Mouse (Mus musculus): ENCODE results near the gene Fbxo3. TPM values are rescaled to one million over a fixed set of nuclear protein-coding genes. Genes with fewer than 3 reads are reported as not detected.
A peak's percentile ranks its signal among the peaks of the same experiment; 100 is the strongest.
"Not testable (repeated sequence)": the region's sequence is repeated elsewhere in the genome, so short reads cannot be mapped to it uniquely, and the experiment has no call there.

Fbxo3 gene
- 60.1 and 72.8 TPM in 2 replicates for polyA plus RNA-seq (2014; fragmentation: Nextera tagmentation; extraction: Ambion mirVana)

DNA sequence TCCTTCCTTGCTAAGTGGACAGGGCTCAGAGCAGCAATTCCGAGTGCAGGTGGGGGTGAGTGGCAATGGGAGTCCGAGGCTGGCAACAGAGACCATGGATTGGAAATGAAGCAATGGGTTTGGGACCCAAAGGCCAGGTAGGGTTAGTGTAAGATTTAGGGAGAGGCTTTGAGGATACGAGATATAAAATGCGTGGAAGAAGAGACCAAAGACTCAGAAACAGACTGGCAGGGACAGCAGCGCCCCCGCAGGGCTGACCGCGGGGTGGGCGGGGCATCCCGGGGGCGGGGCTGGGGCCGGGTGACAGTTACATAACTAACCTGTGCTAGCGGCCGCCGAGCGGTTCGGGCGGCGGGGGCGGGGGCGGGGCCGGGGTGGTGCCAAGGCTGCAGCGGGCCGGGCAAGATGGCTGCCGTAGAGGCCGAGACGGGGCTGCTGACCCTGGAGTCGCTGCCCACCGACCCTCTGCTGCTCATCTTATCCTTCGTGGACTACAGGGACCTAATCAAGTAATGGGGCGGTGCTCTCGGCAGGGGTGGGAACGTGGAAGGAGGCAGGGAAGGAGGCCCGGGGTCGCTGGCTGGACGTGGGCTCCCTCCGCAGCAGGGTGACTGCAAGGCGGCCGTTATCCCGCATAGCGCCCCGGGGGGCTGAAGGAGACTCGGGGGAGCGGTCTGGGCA is at the start of gene Fbxo3:
Gene Fbxo3 (plus strand): TSS at position 264 of the 681 bp plus-strand sequence.
- Histone ChIP-seq H3K4me1 (ENCODE audit: control insufficient read depth, insufficient read depth, low read length) (peaks cover 11% of the 10 kb centered on the region), H3K27ac (ENCODE audit: low read depth, low read length) (peak within 1 kb of the TSS; percentile 20; the same call in 1 of the 2 replicates), H3K4me3 (ENCODE audit: low read depth, low read length) (peak within 1 kb of the TSS; percentile 94), H3K27me3 (ENCODE audit: control insufficient read depth, insufficient read depth, low read length) (no peaks in the 10 kb centered on the region), H3K9me3 (ENCODE audit: control insufficient read depth, low read length) (no peaks in the 10 kb centered on the region), H3K9ac (ENCODE audit: low read length) (peak within 1 kb of the TSS; percentile 97), H3K36me3 (ENCODE audit: control insufficient read depth, insufficient read depth, low read length) (no peaks in the 10 kb centered on the region), H3K4me2 (peak within 1 kb of the TSS; percentile 58)
- 1% methylated on average over 44 of the region's 44 CpGs for WGBS
- ATAC-seq (ENCODE audit: low FRiP score) (peak; percentile 99), DNase-seq (ENCODE audit: low spot score, missing footprints) (peak; percentile 97)

DNA sequence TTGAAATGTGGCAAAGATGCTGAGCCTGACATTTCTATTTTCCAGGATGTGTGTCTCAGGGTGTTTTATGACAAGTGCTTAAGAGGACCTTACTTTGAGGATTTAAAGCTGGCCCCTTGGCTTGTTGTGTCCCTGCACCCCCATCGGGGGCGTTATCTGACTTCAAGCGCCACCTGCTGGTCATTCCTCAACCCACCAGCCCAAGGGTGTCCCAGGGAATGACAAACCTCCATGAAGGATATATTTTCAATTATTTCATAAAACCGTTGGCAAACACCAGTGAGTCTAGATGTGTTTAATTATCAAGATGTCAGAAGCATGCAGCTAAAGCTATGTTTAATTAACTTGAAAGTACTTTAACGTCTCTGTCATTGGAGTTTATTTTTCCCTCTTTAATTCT is 45.3 kb upstream of the Fbxo3 start:
- Histone ChIP-seq H3K36me3 (ENCODE audit: control insufficient read depth, insufficient read depth, low read length) (no peaks in the 10 kb centered on the region), H3K4me3 (ENCODE audit: low read depth, low read length) (no peak overlapping the region), H3K9ac (ENCODE audit: low read length) (no peak overlapping the region), H3K27me3 (ENCODE audit: control insufficient read depth, insufficient read depth, low read length) (no peaks in the 10 kb centered on the region), H3K4me1 (ENCODE audit: control insufficient read depth, insufficient read depth, low read length) (peaks cover 7% of the 10 kb centered on the region), H3K27ac (ENCODE audit: low read depth, low read length) (no peak overlapping the region), H3K4me2 (no peak overlapping the region), H3K9me3 (ENCODE audit: control insufficient read depth, low read length) (no peaks in the 10 kb centered on the region)
- ATAC-seq (ENCODE audit: low FRiP score): peak; percentile 77
- WGBS: 8% methylated on average over 5 of the region's 5 CpGs
- DNase-seq (ENCODE audit: low spot score, missing footprints): peak; percentile 97

DNA sequence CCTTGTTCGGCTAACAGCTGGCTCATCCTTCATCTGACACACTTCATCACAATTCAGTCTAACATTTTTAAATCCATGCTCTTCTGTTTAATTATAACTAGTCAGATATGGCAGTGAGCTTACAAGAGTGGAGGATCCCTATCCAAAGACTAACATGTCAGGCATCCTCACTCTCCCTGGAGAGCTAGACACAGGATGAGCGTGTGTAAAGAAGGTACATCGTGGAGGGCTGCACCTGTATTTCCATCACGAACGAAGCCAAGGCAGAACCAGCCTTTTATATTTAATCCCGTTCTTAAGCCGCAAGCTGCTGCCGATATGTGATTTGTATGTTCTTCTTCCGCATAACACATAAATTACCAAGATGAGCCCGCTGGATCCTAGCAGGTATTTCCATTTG is 44.4 kb upstream of the Fbxo3 start:
- WGBS: 88% methylated on average over 10 of the region's 10 CpGs

DNA sequence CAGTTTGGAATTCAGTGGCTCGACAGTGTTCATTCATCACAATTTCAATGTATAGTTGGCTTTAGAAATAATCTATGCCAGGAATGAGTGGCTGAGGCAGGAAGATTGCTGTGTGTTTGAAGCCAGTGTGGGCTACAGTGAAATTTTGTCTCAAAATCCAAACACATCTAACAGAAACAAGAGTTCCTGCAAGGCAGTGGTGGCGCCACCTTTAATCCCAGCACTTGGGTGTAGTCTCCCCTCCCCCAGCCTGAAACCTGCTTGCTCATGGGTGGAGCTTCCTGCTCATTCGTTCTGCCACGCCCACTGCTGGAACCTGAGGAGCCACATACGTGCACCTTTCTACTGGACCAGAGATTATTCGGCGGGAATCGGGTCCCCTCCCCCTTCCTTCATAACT is 39.9 kb upstream of the Fbxo3 start:
- not testable (repeated sequence) for H3K27ac ChIP-seq (ENCODE audit: low read depth, low read length); H3K9ac ChIP-seq (ENCODE audit: low read length); H3K4me2 ChIP-seq; H3K27me3 ChIP-seq (ENCODE audit: control insufficient read depth, insufficient read depth, low read length); ATAC-seq (ENCODE audit: low FRiP score); H3K4me1 ChIP-seq (ENCODE audit: control insufficient read depth, insufficient read depth, low read length); H3K9me3 ChIP-seq (ENCODE audit: control insufficient read depth, low read length); H3K36me3 ChIP-seq (ENCODE audit: control insufficient read depth, insufficient read depth, low read length); H3K4me3 ChIP-seq (ENCODE audit: low read depth, low read length); DNase-seq (ENCODE audit: low spot score, missing footprints)
- WGBS: 69% methylated on average over 6 of the region's 8 CpGs

More for the DNA sequence above, 44.4 kb upstream of the Fbxo3 start:
- Histone ChIP-seq H3K27ac (ENCODE audit: low read depth, low read length) (no peak overlapping the region), H3K9me3 (ENCODE audit: control insufficient read depth, low read length) (no peaks in the 10 kb centered on the region), H3K9ac (ENCODE audit: low read length) (no peak overlapping the region), H3K4me1 (ENCODE audit: control insufficient read depth, insufficient read depth, low read length) (no peaks in the 10 kb centered on the region), H3K36me3 (ENCODE audit: control insufficient read depth, insufficient read depth, low read length) (no peaks in the 10 kb centered on the region), H3K4me2 (no peak overlapping the region), H3K4me3 (ENCODE audit: low read depth, low read length) (no peak overlapping the region), H3K27me3 (ENCODE audit: control insufficient read depth, insufficient read depth, low read length) (no peaks in the 10 kb centered on the region)
- peak; percentile 33 for DNase-seq (ENCODE audit: low spot score, missing footprints)
- no peak for ATAC-seq (ENCODE audit: low FRiP score)

DNA sequence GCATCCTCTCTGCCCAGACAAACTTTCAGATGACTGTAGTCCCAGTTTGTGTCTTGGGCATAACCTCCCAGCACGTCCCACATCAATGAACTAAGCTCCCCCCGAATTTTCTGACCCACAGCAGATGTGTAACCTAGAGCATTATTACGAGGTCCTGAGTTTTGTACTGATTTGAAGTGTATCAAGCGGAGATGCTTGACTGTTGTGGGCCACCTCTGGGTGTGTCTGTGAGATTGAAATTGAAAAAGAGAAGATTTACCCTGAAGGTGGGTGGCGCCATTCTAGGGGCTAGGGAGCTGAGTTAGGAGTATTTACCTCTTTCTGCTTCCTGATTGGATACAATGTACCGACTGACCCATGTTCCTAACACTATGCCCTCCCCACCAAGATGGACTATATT is 37.8 kb upstream of the Fbxo3 start:
- Histone ChIP-seq H3K27me3 (ENCODE audit: control insufficient read depth, insufficient read depth, low read length) (no peaks in the 10 kb centered on the region), H3K36me3 (ENCODE audit: control insufficient read depth, insufficient read depth, low read length) (no peaks in the 10 kb centered on the region), H3K9me3 (ENCODE audit: control insufficient read depth, low read length) (no peaks in the 10 kb centered on the region), H3K27ac (ENCODE audit: low read depth, low read length) (no peak overlapping the region), H3K4me3 (ENCODE audit: low read depth, low read length) (no peak overlapping the region), H3K4me2 (no peak overlapping the region), H3K9ac (ENCODE audit: low read length) (no peak overlapping the region), H3K4me1 (ENCODE audit: control insufficient read depth, insufficient read depth, low read length) (peaks cover 3% of the 10 kb centered on the region; the same call in 1 of the 2 replicates)
- peak; percentile 56 for DNase-seq (ENCODE audit: low spot score, missing footprints)
- WGBS: 81% methylated on average over 6 of the region's 6 CpGs
- no peak for ATAC-seq (ENCODE audit: low FRiP score)

DNA sequence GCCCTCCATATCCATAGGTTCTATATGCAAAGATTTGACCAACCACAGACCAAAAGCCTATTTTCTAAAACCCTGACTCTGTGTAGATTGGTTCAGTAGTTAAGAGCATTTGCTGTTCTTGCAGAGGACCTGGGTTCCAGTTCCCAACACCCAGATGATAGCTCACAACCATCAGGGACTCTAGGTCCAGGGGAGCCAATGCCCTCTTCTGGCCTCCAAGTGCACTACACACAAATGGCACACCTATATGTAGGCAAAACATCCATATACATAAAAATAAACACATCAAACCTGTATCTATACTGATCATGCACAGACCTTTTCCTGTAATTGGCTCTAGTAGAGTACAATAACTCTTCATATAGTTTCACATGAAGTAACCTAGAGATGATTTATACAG is 36.2 kb upstream of the Fbxo3 start:
- Histone ChIP-seq H3K9me3 (ENCODE audit: control insufficient read depth, low read length) (no peaks in the 10 kb centered on the region), H3K27ac (ENCODE audit: low read depth, low read length) (no peak overlapping the region), H3K4me3 (ENCODE audit: low read depth, low read length) (no peak overlapping the region), H3K9ac (ENCODE audit: low read length) (no peak overlapping the region), H3K4me1 (ENCODE audit: control insufficient read depth, insufficient read depth, low read length) (peaks cover 3% of the 10 kb centered on the region; the same call in 1 of the 2 replicates), H3K36me3 (ENCODE audit: control insufficient read depth, insufficient read depth, low read length) (no peaks in the 10 kb centered on the region), H3K4me2 (no peak overlapping the region), H3K27me3 (ENCODE audit: control insufficient read depth, insufficient read depth, low read length) (no peaks in the 10 kb centered on the region)
- no peak for ATAC-seq (ENCODE audit: low FRiP score)
- DNase-seq (ENCODE audit: low spot score, missing footprints): peak; percentile 68

DNA sequence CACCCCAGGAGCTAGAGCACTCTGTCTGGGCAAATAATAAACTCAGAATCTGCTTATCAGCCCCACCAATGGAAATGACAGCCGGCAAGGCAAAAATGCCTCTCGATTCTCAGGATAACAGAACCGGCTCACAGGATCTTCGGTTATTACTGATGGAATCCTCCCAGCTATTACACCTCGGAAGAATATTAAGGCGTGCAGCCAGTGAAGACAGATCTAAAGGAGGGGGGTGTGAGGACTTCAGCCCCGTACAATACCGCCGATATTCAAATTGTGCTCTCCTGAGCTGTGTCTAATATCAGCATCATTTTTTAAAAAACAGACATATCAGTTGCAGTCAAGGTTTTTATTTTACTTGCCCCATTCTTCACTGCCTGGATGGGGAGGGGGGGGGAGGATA is 35.4 kb upstream of the Fbxo3 start:
- H3K9ac ChIP-seq (ENCODE audit: low read length): no peak overlapping the region
- no peaks in the 10 kb centered on the region for H3K9me3 ChIP-seq (ENCODE audit: control insufficient read depth, low read length)
- WGBS: 73% methylated on average over 9 of the region's 9 CpGs
- ATAC-seq (ENCODE audit: low FRiP score) (no peak), DNase-seq (ENCODE audit: low spot score, missing footprints) (no peak)
- no peak overlapping the region for H3K4me2 ChIP-seq
- H3K4me1 ChIP-seq (ENCODE audit: control insufficient read depth, insufficient read depth, low read length): peaks cover 3% of the 10 kb centered on the region; the same call in 1 of the 2 replicates
- H3K36me3 ChIP-seq (ENCODE audit: control insufficient read depth, insufficient read depth, low read length): no peaks in the 10 kb centered on the region
- no peaks in the 10 kb centered on the region for H3K27me3 ChIP-seq (ENCODE audit: control insufficient read depth, insufficient read depth, low read length)
- no peak overlapping the region for H3K27ac ChIP-seq (ENCODE audit: low read depth, low read length)
- H3K4me3 ChIP-seq (ENCODE audit: low read depth, low read length): no peak overlapping the region

DNA sequence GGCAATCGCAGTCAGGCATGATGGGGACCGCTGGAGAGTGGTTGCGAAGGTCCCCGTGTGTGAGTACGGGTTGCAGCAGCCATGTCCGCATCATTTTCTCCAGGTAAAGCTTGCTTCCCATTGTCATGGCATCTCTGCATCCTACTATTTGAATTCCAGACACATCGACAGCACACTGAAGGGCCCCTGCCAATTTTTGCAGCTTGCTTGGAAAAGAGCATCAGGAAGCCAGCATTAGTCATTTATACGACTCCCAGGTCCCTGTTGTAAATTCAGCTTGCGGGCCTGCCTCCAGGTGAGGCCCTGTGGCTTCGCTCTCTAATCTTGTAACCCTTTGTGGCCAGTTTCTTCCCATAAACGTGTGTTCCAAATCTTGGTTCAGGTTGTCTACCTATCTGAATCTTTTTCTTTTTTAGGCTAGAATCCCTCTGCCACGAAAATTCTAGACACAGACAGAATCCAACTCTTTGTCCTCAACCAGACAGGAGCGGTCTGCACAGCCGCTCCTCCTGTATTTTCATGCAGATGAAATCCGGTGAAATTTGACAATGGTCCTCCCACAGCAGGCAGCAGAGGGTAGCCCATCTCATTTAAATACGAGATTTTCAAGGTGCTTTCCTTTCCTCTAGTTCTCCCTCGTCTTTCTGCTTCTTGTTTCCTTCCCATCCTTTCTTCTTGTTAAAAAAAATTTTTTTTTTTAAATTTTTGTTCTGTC is 34.7 kb upstream of the Fbxo3 start:
- Histone ChIP-seq H3K4me2 (0 out of 2 replicates have a peak overlapping the region, but pooled peaks have one; percentile 5), H3K9me3 (ENCODE audit: control insufficient read depth, low read length) (no peaks in the 10 kb centered on the region), H3K4me3 (ENCODE audit: low read depth, low read length) (no peak overlapping the region), H3K27ac (ENCODE audit: low read depth, low read length) (no peak overlapping the region), H3K9ac (ENCODE audit: low read length) (no peak overlapping the region), H3K27me3 (ENCODE audit: control insufficient read depth, insufficient read depth, low read length) (no peaks in the 10 kb centered on the region), H3K4me1 (ENCODE audit: control insufficient read depth, insufficient read depth, low read length) (peaks cover 3% of the 10 kb centered on the region; the same call in 1 of the 2 replicates), H3K36me3 (ENCODE audit: control insufficient read depth, insufficient read depth, low read length) (no peaks in the 10 kb centered on the region)
- 25% methylated on average over 17 of the region's 17 CpGs for WGBS
- DNase-seq (ENCODE audit: low spot score, missing footprints) (peak; percentile 85), ATAC-seq (ENCODE audit: low FRiP score) (no peak)

DNA sequence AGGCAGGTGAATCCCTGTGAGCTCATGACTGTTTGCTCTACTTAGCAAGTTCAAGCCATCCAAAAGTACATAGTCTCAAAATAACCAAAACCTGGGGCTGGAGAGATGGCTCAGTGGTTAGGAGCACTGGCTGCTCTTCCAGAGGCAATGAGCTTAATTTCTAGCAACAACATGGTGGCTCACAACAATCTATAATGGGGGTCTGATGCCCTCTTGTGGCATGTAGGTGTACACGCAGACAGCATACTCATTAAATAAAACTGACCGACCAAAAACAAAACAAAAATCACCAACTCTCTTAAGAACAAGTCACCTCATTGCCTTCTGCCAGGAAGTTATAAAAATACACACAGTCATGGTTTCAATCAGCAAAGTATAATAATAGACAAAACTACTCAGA is 26.4 kb upstream of the Fbxo3 start:
- Histone ChIP-seq H3K4me3 (ENCODE audit: low read depth, low read length) (no peak overlapping the region), H3K9me3 (ENCODE audit: control insufficient read depth, low read length) (no peaks in the 10 kb centered on the region), H3K9ac (ENCODE audit: low read length) (no peak overlapping the region), H3K27ac (ENCODE audit: low read depth, low read length) (no peak overlapping the region), H3K27me3 (ENCODE audit: control insufficient read depth, insufficient read depth, low read length) (no peaks in the 10 kb centered on the region), H3K4me2 (no peak overlapping the region), H3K4me1 (ENCODE audit: control insufficient read depth, insufficient read depth, low read length) (no peaks in the 10 kb centered on the region), H3K36me3 (ENCODE audit: control insufficient read depth, insufficient read depth, low read length) (no peaks in the 10 kb centered on the region)
- ATAC-seq (ENCODE audit: low FRiP score): no peak
- DNase-seq (ENCODE audit: low spot score, missing footprints): peak; percentile 87
- 30% methylated on average over 2 of the region's 2 CpGs for WGBS

Measured in midbrain, embryonic 11.5 days (tissue).